Mouse (Mus musculus): ENCODE results near the gene Aldh3b2. TPM values are rescaled to one million over a fixed set of nuclear protein-coding genes. Genes with fewer than 3 reads are reported as not detected.

The Aldh3b2 gene
- polyA plus RNA-seq, 1 experiment from 2014 or later, result 0.51 TPM

DNA sequence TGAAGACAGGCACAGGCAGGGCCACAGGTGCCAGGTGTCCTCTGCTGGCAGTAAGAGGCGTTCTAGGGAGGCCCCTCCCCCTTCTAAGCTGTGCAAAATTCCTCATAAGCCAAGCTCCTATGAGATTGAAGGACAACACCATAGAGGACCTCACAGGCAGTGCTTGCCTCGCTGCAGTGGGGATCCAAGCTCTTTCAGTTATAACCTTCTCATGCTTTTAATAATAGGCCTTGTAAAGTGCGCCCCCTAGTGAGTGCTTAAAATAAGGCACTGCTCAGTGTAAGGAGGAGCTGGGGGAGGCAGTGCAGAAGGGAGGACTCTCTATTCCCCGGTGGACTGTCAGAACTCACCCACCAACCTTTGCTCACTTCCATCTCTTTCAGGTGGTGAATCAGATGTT, 8.2 kb downstream of the Aldh3b2 start:
- Histone ChIP-seq H3K27ac (ENCODE audit: low read depth, low read length) (no peak overlapping the region), H3K4me1 (replicated peaks; ENCODE audit: control insufficient read depth, insufficient read depth, low read length) (no peaks in the 10 kb centered on the region; the same call in 1 of the 2 replicates), H3K27me3 (replicated peaks; ENCODE audit: control insufficient read depth, insufficient read depth, low read length) (no peaks in the 10 kb centered on the region), H3K36me3 (ENCODE audit: control insufficient read depth, insufficient read depth) (no peaks in the 10 kb centered on the region), H3K9me3 (ENCODE audit: control insufficient read depth) (no peaks in the 10 kb centered on the region), H3K9ac (ENCODE audit: low read depth, low read length) (no peak overlapping the region), H3K4me2 (replicated peaks; ENCODE audit: low read depth) (no peak overlapping the region), H3K4me3 (ENCODE audit: low read depth, low read length) (no peak overlapping the region)
- TF ChIP-seq CTCF (IDR thresholded peaks at IDR 0.05; ENCODE audit: low read depth), result peak; percentile 94
- peak; percentile 66 for ATAC-seq
- 13% methylated on average over 4 of the region's 4 CpGs for WGBS

DNA sequence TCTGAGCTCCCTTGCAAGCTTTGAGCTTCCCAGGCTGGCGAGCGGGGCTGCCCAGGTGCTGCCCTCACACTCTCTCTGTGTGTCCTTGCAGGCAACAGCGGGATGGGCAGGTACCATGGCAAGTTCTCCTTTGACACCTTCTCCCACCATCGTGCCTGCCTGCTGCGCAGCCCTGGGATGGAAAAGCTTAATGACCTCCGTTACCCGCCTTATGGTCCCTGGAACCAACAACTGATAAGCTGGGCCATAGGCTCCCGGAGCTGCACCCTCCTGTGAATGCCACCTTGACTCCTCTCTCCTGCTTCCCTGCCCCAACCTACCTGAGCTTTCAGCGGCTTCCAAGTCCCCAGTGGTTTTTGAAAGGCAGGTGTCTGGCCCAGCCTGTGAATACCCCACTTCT, 8.8 kb downstream of the Aldh3b2 start:
- Histone ChIP-seq H3K36me3 (ENCODE audit: control insufficient read depth, insufficient read depth) (no peaks in the 10 kb centered on the region), H3K4me2 (replicated peaks; ENCODE audit: low read depth) (no peak overlapping the region), H3K9me3 (ENCODE audit: control insufficient read depth) (no peaks in the 10 kb centered on the region), H3K27me3 (replicated peaks; ENCODE audit: control insufficient read depth, insufficient read depth, low read length) (no peaks in the 10 kb centered on the region), H3K4me1 (replicated peaks; ENCODE audit: control insufficient read depth, insufficient read depth, low read length) (peaks cover 3% of the 10 kb centered on the region; the same call in 1 of the 2 replicates), H3K4me3 (ENCODE audit: low read depth, low read length) (no peak overlapping the region), H3K27ac (ENCODE audit: low read depth, low read length) (no peak overlapping the region), H3K9ac (ENCODE audit: low read depth, low read length) (no peak overlapping the region)
- 61% methylated on average over 9 of the region's 9 CpGs for WGBS
- ATAC-seq, result no peak
- no peak for TF ChIP-seq CTCF (IDR thresholded peaks at IDR 0.05; ENCODE audit: low read depth)

DNA sequence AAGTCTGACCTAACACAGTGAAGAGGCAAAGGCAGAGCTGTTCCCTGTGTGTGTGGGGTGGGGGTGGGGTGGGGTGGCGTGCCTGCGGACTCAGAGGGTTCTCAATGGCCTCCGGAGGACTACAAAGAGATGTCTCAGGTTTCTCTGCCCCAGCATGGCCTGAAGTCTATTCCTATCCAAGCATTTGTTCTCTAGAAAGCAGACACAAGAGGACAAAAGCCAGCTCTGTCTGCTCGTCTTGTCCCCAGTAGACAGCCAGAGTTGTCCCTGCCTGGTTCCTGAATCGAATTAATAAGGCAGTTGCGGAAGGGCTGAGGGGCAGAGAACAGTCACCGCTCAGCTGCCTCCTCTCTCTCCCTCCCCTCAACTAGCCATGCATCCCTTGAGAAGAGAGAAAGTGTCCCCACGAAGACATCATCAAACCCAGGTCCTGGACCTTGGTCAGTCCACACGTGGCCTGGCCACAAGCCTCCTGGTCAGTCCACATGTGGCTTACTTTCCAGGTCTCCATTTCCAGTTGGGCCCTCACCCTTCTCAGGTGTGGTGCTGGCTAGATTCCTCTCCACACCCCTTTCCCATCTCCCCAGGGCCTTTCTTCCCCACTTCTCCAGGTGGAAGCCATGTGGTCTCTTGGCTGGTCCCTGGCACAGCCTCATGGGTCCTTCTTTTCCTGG, 11.5 kb downstream of the Aldh3b2 start:
- no peak for ATAC-seq
- H3K9ac ChIP-seq (ENCODE audit: low read depth, low read length), result no peak overlapping the region

DNA sequence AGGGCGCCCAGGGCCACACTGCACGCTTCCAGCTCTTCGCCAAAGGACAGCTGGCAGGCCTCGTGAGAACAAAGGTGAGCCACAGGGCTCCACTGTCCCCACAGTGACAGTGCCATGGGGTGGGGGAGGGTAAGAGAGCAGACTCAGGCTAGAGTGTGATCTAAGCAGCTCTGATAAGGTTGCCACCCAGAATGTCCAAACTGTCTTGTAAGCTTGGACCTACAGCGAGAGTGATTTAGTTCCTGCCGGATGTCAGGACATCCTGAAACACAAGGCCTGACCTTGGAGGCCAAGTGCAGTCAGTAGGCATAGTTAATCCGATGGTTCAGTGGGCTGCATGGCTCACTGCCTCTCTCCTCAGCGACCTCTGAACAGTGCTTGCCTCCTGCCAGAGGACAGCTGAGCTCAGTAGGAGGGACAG, 13.1 kb downstream of the Aldh3b2 start:
- Histone ChIP-seq H3K27ac (ENCODE audit: low read depth, low read length) (peak overlapping the region; percentile 28; the same call in 1 of the 2 replicates), H3K4me2 (replicated peaks; ENCODE audit: low read depth) (no peak overlapping the region)
- ATAC-seq, result peak; percentile 29; the same call in 1 of the 2 replicates

More for the DNA sequence above, 11.5 kb downstream of the Aldh3b2 start:
- Histone ChIP-seq H3K4me3 (ENCODE audit: low read depth, low read length) (no peak overlapping the region), H3K27ac (ENCODE audit: low read depth, low read length) (no peak overlapping the region), H3K4me2 (replicated peaks; ENCODE audit: low read depth) (no peak overlapping the region), H3K36me3 (ENCODE audit: control insufficient read depth, insufficient read depth) (no peaks in the 10 kb centered on the region), H3K9me3 (ENCODE audit: control insufficient read depth) (no peaks in the 10 kb centered on the region), H3K4me1 (replicated peaks; ENCODE audit: control insufficient read depth, insufficient read depth, low read length) (peaks cover 9% of the 10 kb centered on the region; the same call in 1 of the 2 replicates), H3K27me3 (replicated peaks; ENCODE audit: control insufficient read depth, insufficient read depth, low read length) (no peaks in the 10 kb centered on the region)
- no peak for TF ChIP-seq CTCF (IDR thresholded peaks at IDR 0.05; ENCODE audit: low read depth)
- 64% methylated on average over 9 of the region's 9 CpGs for WGBS

DNA sequence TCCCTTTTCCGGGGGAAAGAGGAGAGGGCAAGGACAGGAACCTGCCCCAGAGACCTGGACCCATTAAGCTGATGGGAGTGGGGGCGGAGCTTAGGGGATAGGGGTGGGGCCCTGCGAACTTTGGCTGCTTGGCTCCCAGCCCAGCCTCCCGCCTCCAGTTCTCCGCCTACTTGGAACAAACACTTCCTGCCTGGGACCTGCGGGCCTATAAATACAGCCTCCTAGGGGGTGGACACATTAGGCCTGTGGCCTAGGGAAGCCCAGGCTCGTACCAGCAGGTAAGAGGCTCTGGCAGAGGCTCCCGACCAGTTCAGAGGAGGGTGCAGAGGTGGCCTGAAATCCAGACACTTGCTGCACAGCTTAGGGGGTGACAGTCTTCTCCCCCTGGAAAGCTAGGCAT, 14.2 kb downstream of the Aldh3b2 start, which contains the start of gene Acy3:
Gene Acy3 (plus strand): TSS at position 237 of the 400 bp plus-strand sequence.
- H3K9me3 ChIP-seq (ENCODE audit: control insufficient read depth), result no peaks in the 10 kb centered on the region
- peak within 1 kb of the TSS; percentile 8; the same call in 1 of the 2 replicates for H3K9ac ChIP-seq (ENCODE audit: low read depth, low read length)
- H3K4me1 ChIP-seq (replicated peaks; ENCODE audit: control insufficient read depth, insufficient read depth, low read length), result peaks cover 9% of the 10 kb centered on the region; the same call in 1 of the 2 replicates
- 0 out of 2 replicates have a peak, but pooled peaks have one; percentile 15 for TF ChIP-seq CTCF (IDR thresholded peaks at IDR 0.05; ENCODE audit: low read depth)
- H3K36me3 ChIP-seq (ENCODE audit: control insufficient read depth, insufficient read depth), result no peaks in the 10 kb centered on the region
- peak within 1 kb of the TSS; percentile 48 for H3K4me2 ChIP-seq (replicated peaks; ENCODE audit: low read depth)
- WGBS, result 6% methylated on average over 8 of the region's 8 CpGs
- H3K4me3 ChIP-seq (ENCODE audit: low read depth, low read length), result no peak within 1 kb of the TSS
- no peaks in the 10 kb centered on the region for H3K27me3 ChIP-seq (replicated peaks; ENCODE audit: control insufficient read depth, insufficient read depth, low read length)
- peak within 1 kb of the TSS; percentile 22 for H3K27ac ChIP-seq (ENCODE audit: low read depth, low read length)
- ATAC-seq, result peak; percentile 87

More for the DNA sequence above, 13.1 kb downstream of the Aldh3b2 start:
- Histone ChIP-seq H3K27me3 (replicated peaks; ENCODE audit: control insufficient read depth, insufficient read depth, low read length) (no peaks in the 10 kb centered on the region), H3K36me3 (ENCODE audit: control insufficient read depth, insufficient read depth) (no peaks in the 10 kb centered on the region), H3K9ac (ENCODE audit: low read depth, low read length) (no peak overlapping the region), H3K4me1 (replicated peaks; ENCODE audit: control insufficient read depth, insufficient read depth, low read length) (peaks cover 9% of the 10 kb centered on the region; the same call in 1 of the 2 replicates), H3K4me3 (ENCODE audit: low read depth, low read length) (no peak overlapping the region), H3K9me3 (ENCODE audit: control insufficient read depth) (no peaks in the 10 kb centered on the region)
- 41% methylated on average over 8 of the region's 8 CpGs for WGBS
- TF ChIP-seq CTCF (IDR thresholded peaks at IDR 0.05; ENCODE audit: low read depth), result no peak

DNA sequence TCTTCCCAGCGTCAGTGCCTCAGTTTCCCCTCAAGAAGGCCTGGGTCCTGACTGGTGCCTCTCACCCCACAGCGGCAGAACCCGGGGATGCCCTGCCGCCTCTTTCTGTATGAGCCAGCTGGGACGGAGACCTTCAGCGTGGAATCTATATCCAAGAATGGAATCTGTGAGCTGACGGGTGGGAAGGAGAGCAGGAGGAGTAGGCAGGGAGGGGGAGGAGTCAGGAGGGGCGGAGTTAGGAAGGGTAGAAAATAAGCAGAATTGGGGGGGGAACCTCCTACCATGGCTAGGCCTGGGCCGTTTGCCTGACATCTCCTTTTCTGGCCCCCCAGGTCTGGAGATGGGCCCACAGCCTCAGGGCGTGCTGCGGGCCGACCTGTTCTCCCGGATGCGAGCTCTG, 15.9 kb downstream of the Aldh3b2 start:
- Histone ChIP-seq H3K9ac (ENCODE audit: low read depth, low read length) (no peak overlapping the region), H3K36me3 (ENCODE audit: control insufficient read depth, insufficient read depth) (no peaks in the 10 kb centered on the region), H3K4me1 (replicated peaks; ENCODE audit: control insufficient read depth, insufficient read depth, low read length) (peaks cover 13% of the 10 kb centered on the region; the same call in 1 of the 2 replicates), H3K4me3 (ENCODE audit: low read depth, low read length) (no peak overlapping the region), H3K9me3 (ENCODE audit: control insufficient read depth) (no peaks in the 10 kb centered on the region), H3K27me3 (replicated peaks; ENCODE audit: control insufficient read depth, insufficient read depth, low read length) (no peaks in the 10 kb centered on the region), H3K4me2 (replicated peaks; ENCODE audit: low read depth) (no peak overlapping the region), H3K27ac (ENCODE audit: low read depth, low read length) (no peak overlapping the region)
- WGBS, result 87% methylated on average over 14 of the region's 14 CpGs
- no peak for ATAC-seq
- no peak for TF ChIP-seq CTCF (IDR thresholded peaks at IDR 0.05; ENCODE audit: low read depth)

Measured in intestine, postnatal 0 days (tissue).